Mouse (Mus musculus) heart, adult 2 months (tissue): Measurements from ENCODE around the gene Poldip3.

Source experiments
- CTCF ChIP-seq: fragments of 200-600 bp; IDR thresholded peaks from 2 replicates; pipeline ENCODE4 v1.8.1; 2022; ENCODE audit warnings: antibody characterized with exemption, mild to moderate bottlenecking, moderate library complexity
- EP300 ChIP-seq: fragments of 200-500 bp; IDR thresholded peaks from 2 replicates; pipeline ENCODE4 v1.6.1; 2011; ENCODE audit warnings: low read depth, low read length, control low read depth; ENCODE audit not compliant: insufficient read depth
- POLR2A ChIP-seq: fragments of 200-500 bp; IDR thresholded peaks from 2 replicates; pipeline ENCODE4 v1.6.1; 2011; ENCODE audit warnings: mild to moderate bottlenecking, low read depth, low read length, control low read depth; ENCODE audit not compliant: insufficient read depth

DNA sequence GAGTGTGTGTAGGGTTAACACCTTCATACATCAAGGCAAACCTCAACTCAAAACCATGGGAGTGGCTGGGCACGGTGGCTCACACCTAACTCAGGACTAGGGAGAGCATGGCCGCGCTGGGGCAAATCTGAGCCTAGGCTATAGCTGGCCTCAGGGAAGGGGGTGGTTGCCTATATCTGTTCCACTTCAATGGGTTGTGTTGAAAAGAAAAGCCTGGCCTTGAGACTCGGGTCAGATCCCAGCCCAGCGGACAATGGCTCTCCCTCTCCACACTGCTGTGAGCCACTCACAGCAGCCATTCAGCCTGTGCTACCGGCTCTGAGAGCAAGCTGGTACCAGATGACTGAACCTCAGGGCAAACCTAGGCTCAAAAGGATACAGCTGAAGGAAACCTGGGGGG, 34.1 kb downstream of the Poldip3 start:
- TF ChIP-seq POLR2A = no peak
- TF ChIP-seq CTCF = no peak
- TF ChIP-seq EP300 = no peak
